Mouse (Mus musculus) limb, embryonic 14.5 days (tissue): ENCODE data around the gene Tnfsf18. TPM values are rescaled to one million over a fixed set of nuclear protein-coding genes. Genes with fewer than 3 reads are reported as not detected.

Source experiments
- ATAC-seq: fragments of 200-750 bp; cut with Nextera tagmentation; 2 replicates; pipeline ENCODE4 v1.8.0; 2017; ENCODE audit warnings: low read depth, moderate number of reproducible peaks, moderate TSS enrichment; ENCODE audit not compliant: low FRiP score
- DNase-seq: peaks from one replicate; pipeline ENCODE4 v3.0.0-alpha.2; 2015; ENCODE audit warnings: low spot score
- H3K27ac ChIP-seq: fragments of 300-500 bp; sonication (generic); replicated peaks from 2 replicates; pipeline ENCODE4 v1.5.1; 2014; ENCODE audit warnings: low read depth, mild to moderate bottlenecking, low read length, moderate library complexity, mixed read lengths
- H3K27me3 ChIP-seq: fragments of 300-500 bp; sonication (generic); 2 replicates; pipeline ENCODE4 v1.6.1; 2014; ENCODE audit warnings: low read length, mixed read lengths; ENCODE audit not compliant: control insufficient read depth, insufficient read depth
- H3K36me3 ChIP-seq: fragments of 300-500 bp; sonication (generic); 2 replicates; pipeline ENCODE4 v1.6.1; 2014; ENCODE audit warnings: mild to moderate bottlenecking, low read length, moderate library complexity, mixed read lengths; ENCODE audit not compliant: control insufficient read depth, insufficient read depth
- H3K4me1 ChIP-seq: fragments of 300-500 bp; sonication (generic); 2 replicates; pipeline ENCODE4 v1.6.1; 2014; ENCODE audit warnings: antibody characterized with exemption, low read length, mixed read lengths; ENCODE audit not compliant: control insufficient read depth, insufficient read depth
- H3K4me2 ChIP-seq: fragments of 300-500 bp; sonication (generic); replicated peaks from 2 replicates; pipeline ENCODE4 v1.6.1; 2014; ENCODE audit warnings: low read depth, mild to moderate bottlenecking, low read length, moderate library complexity; ENCODE audit not compliant: severe bottlenecking
- H3K4me3 ChIP-seq: fragments of 300-500 bp; sonication (generic); replicated peaks from 2 replicates; pipeline ENCODE4 v1.5.1; 2014; ENCODE audit warnings: low read length
- H3K9ac ChIP-seq: fragments of 300-500 bp; sonication (generic); 2 replicates; pipeline ENCODE4 v1.6.1; 2014; ENCODE audit warnings: mild to moderate bottlenecking, low read depth, low read length, moderate library complexity; ENCODE audit not compliant: severe bottlenecking
- H3K9me3 ChIP-seq: fragments of 300-500 bp; sonication (generic); 2 replicates; pipeline ENCODE4 v1.6.1; 2016; ENCODE audit warnings: low read length; ENCODE audit not compliant: control insufficient read depth
- POLR2A ChIP-seq: fragments of 200-500 bp; IDR thresholded peaks from 2 replicates; pipeline ENCODE4 v1.8.0; 2012; ENCODE audit warnings: inconsistent platforms, mild to moderate bottlenecking, moderate library complexity, borderline replicate concordance; ENCODE audit not compliant: insufficient read depth, insufficient read length; ENCODE audit errors: extremely low read depth
- WGBS: fragments of 180-500 bp; shearing (Covaris S2); extraction: QIAGEN DNeasy Blood & Tissue Kit; methylation state at CpG from one replicate; pipeline ENCODE4 v1.1.7; 2014; 5-methylcytosine and 5-hydroxymethylcytosine counted together
- polyA plus RNA-seq, 2 experiments: library from polyadenylated mRNA; depleted of rRNA in 1 of 2; stranded (reverse) in 1 of 2; unstranded in 1 of 2; fragments of >200 nt; fragmentation: Nextera tagmentation in 1 of 2; extraction: Ambion mirVana in 1 of 2; gene quantifications; 2 replicates each; pipeline versions ENCODE4 v1.2.1 to v1.2.3; 2012 to 2014

Tnfsf18 gene
- polyA plus RNA-seq, 2 experiments, result 0.14 to 0.31 TPM

DNA sequence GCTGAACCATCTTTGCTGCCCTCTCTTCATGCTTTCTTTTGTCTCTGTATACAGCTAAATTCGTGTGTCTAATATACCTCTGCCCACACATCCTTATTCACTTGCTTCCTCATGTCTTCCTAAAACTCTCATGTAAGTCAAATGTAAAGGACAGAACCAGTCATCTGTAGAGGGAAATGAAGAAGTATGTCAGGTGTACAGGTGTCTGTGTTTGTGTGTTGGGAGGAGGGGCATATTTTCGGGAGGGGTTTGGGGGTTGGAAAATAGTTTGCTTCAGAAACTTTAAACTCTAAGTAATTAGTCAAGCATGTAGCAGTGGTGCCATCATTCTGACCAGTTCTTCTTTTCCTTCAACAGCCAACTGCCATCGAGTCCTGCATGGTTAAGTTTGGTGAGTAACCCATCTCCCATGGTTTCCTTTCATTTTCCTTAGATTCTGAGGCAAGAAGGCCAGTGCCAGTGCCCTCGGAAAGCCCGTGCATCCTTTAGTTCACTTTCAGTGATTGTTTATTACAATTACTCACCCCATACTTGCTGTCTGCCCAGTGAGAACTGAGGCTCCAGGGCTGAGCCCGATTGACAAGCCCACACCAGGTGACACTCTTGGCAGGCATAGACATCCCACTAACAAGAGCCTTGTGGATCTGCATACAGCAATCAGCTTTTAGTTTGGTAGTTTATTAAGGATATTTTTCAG, 5.8 kb downstream of the Tnfsf18 start:
- TF ChIP-seq POLR2A, result no peak
- H3K4me3 ChIP-seq, result no peak overlapping the region
- 84% methylated on average over 6 of the region's 6 CpGs for WGBS
- DNase-seq (no peak), ATAC-seq (no peak)
- H3K4me2 ChIP-seq, result no peak overlapping the region
- H3K36me3 ChIP-seq, result no peaks in the 10 kb centered on the region
- no peaks in the 10 kb centered on the region for H3K4me1 ChIP-seq
- H3K27ac ChIP-seq, result no peak overlapping the region
- no peak overlapping the region for H3K9ac ChIP-seq
- H3K27me3 ChIP-seq, result no peaks in the 10 kb centered on the region
- no peaks in the 10 kb centered on the region for H3K9me3 ChIP-seq

- no peak overlapping the region for H3K4me2 ChIP-seq
- TF ChIP-seq POLR2A, result no peak
- H3K4me1 ChIP-seq, result no peaks in the 10 kb centered on the region
- no peak overlapping the region for H3K4me3 ChIP-seq
- WGBS, result 81% methylated on average over 4 of the region's 4 CpGs
- no peaks in the 10 kb centered on the region for H3K9me3 ChIP-seq
- H3K36me3 ChIP-seq, result no peaks in the 10 kb centered on the region
- DNase-seq (no peak), ATAC-seq (no peak)
- no peak overlapping the region for H3K27ac ChIP-seq
- H3K9ac ChIP-seq, result no peak overlapping the region
- no peaks in the 10 kb centered on the region for H3K27me3 ChIP-seq
These were observed 6.3 kb downstream of the Tnfsf18 start for GRCm38 (mm10) chr1:161500811-161501146.

- no peak for ATAC-seq
- TF ChIP-seq POLR2A, result no peak
- WGBS, result 88% methylated on average over 4 of the region's 4 CpGs
These were observed 11.9 kb downstream of the Tnfsf18 start for GRCm38 (mm10) chr1:161506317-161506716.

GRCm38 (mm10) chr1:161507623-161508047, 13.2 kb downstream of the Tnfsf18 start:
- peak; percentile 50; the same call in 1 of the 2 replicates for ATAC-seq
- no peaks in the 10 kb centered on the region for H3K36me3 ChIP-seq
- no peak for TF ChIP-seq POLR2A
- no peaks in the 10 kb centered on the region for H3K27me3 ChIP-seq
- no peak overlapping the region for H3K27ac ChIP-seq
- 51% methylated on average over 3 of the region's 3 CpGs for WGBS
- peak; percentile 54 for DNase-seq
- H3K4me2 ChIP-seq, result no peak overlapping the region
- H3K4me1 ChIP-seq, result no peaks in the 10 kb centered on the region
- no peaks in the 10 kb centered on the region for H3K9me3 ChIP-seq
- H3K9ac ChIP-seq, result no peak overlapping the region
- no peak overlapping the region for H3K4me3 ChIP-seq

More at GRCm38 (mm10) chr1:161506317-161506716, 11.9 kb downstream of the Tnfsf18 start:
- no peak overlapping the region for H3K4me2 ChIP-seq
- H3K9ac ChIP-seq, result no peak overlapping the region
- DNase-seq, result no peak
- no peaks in the 10 kb centered on the region for H3K4me1 ChIP-seq
- H3K36me3 ChIP-seq, result no peaks in the 10 kb centered on the region
- no peaks in the 10 kb centered on the region for H3K9me3 ChIP-seq
- no peak overlapping the region for H3K27ac ChIP-seq
- no peaks in the 10 kb centered on the region for H3K27me3 ChIP-seq
- H3K4me3 ChIP-seq, result no peak overlapping the region

- H3K9ac ChIP-seq, result no peak overlapping the region
- DNase-seq (no peak), ATAC-seq (no peak)
- H3K36me3 ChIP-seq, result no peaks in the 10 kb centered on the region
- no peak overlapping the region for H3K27ac ChIP-seq
- TF ChIP-seq POLR2A, result no peak
- H3K4me2 ChIP-seq, result no peak overlapping the region
- no peaks in the 10 kb centered on the region for H3K27me3 ChIP-seq
- WGBS, result 83% methylated on average over 3 of the region's 3 CpGs
- H3K4me1 ChIP-seq, result no peaks in the 10 kb centered on the region
- no peak overlapping the region for H3K4me3 ChIP-seq
- H3K9me3 ChIP-seq, result no peaks in the 10 kb centered on the region
These were observed 22.9 kb downstream of the Tnfsf18 start for GRCm38 (mm10) chr1:161517355-161517754.

GRCm38 (mm10) chr1:161520223-161520622, 25.8 kb downstream of the Tnfsf18 start:
- Histone ChIP-seq H3K36me3 (no peaks in the 10 kb centered on the region), H3K4me2 (no peak overlapping the region), H3K9me3 (no peaks in the 10 kb centered on the region), H3K27me3 (no peaks in the 10 kb centered on the region), H3K27ac (no peak overlapping the region), H3K9ac (no peak overlapping the region), H3K4me1 (no peaks in the 10 kb centered on the region), H3K4me3 (no peak overlapping the region)
- 79% methylated on average over 1 of the region's 1 CpGs for WGBS
- ATAC-seq (no peak), DNase-seq (no peak)
- no peak for TF ChIP-seq POLR2A
